Mouse (Mus musculus) right cerebral cortex, postnatal 10 days (tissue): ENCODE measurements around the gene Mical2.

Experiments
- DNase-seq, 2 experiments: peaks; one replicate each; pipeline ENCODE4 v3.0.0; 2021; ENCODE audit warnings: low spot score in 2 of 2

Mical2 gene

GRCm38 (mm10) chr7:112241211-112241944 lies 15.7 kb downstream of the Mical2 start:
- peak; percentile 77 to 82 for DNase-seq

DNA sequence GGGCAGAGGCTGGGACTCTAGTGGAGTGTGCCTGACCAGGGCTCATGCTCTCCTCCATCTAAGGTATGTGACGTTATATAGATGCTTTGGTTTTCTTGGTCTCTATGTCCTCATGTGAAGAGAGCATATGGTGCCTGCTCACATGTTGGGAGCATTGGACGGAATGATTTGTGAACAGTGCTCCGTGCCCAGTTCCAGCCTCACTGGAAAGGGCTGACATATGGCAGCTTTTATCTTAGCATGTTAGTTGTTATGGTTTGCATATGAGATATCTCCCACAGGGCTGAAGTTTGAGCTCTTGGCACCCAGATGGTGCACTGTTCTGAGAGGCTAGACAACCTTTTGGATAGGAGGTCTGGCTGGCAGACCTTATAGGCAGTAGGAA lies 16.3 kb downstream of the Mical2 start:
- DNase-seq, result peak in 1 of 2 experiments; percentile 62

DNA sequence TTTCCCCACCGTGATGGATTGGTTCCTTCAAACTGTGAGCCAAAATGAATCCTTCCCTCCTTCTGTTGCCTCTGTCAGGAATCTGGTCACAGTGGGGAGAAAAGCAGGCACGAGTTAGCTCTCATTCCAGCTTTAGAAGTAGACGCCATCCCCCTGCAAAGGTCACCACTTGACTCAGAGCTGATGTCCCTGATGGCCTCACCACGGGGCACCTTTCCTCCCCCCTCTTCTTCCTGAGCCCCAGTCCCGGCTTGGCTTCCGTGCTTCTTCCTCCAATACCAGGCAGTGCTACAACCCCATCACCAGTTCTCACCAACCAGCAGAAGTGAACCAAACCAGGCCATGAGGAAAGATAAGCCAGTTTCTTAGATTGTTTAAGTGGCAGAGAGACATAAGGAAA lies 16.9 kb downstream of the Mical2 start:
- no peak for DNase-seq

DNA sequence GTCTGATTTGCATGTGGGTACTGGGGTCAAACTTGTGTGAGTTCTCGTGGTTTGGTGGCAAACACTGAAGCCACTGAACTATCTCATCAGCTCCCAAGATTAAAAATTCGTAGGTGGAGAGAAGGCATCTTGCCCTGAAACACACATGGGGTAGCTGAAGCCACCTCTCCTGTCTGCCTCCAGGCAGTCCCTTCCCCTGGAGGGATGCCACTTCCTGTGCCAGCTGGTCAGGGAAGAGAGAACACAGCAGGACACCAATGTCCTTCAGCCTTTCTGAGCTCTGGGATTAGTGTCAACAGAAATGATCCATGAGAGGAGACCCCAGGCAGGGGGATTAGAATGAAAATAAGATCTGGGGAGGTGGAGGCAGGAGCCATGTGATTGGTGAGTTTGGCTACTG lies 18.4 kb downstream of the Mical2 start:
- DNase-seq, result no peak

- no peak for DNase-seq
Measured at GRCm38 (mm10) chr7:112244683-112245082, 19.0 kb downstream of the Mical2 start.

DNA sequence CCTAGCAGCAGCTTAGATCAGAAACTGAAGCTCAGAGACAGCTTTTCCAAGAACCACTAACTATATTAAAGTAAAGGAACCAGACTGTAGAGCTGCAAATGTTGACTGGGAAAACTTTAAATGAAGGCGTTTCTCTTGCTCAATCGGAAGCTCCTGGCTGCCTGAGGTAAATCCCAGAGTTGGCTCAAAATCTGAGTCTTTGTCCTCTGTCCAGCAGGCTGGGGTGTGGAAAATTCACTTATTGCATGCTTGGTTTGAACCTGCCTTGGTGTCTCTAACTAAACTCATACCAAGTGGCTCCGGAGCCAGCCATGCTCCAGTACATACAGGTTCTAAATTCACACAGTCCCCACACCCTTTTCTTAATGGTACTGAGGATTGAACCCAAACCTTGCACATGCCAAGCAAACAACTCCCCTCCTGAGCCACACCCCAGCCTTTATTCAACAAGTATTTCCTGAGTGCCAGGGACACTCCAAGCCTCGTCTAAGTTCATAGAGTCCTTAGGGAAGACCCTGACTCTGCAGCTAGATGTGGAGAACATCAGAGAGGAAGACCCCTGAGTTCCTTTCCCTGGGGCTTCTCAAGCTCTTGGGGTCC lies 20.3 kb downstream of the Mical2 start:
- DNase-seq, result no peak

DNA sequence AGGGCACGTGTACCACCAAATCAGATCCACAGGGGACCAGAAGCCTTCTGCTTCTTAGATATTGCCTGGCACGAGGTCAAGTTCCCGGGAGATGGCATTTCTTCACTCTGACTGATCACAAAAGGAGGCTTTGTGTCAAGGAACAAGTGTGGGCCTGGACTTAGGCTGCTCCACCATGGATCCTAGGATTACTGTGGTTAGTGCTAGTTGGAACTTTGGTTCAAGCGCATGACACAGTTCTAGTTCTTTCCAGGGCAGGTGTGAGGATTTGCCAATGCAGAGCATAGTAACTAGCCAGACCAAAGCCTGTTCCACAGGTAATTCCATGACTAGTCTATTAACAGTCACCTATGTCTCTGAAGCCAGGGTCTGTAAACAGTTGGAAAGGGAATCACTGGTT lies 20.8 kb downstream of the Mical2 start:
- DNase-seq, result no peak

DNA sequence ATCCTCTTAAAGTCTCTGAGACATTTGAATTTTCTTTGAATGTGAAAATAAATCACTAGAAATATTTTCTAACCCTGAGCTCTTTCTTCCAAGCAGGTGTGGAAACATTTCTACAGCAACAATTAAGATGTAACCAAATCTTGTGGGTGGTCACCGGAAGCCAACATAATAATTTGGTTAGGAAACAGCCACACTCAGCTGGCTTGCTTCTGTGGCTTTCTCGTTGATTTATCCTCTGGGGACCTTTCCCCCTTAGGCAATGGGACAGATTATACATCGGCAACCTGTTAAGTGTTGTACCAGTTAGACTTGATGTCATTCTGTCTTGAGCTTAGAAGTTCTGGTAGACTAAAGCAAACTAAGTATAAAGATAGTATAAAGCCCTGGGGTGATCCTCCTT lies 22.2 kb downstream of the Mical2 start:
- DNase-seq, result no peak

GRCm38 (mm10) chr7:112249476-112249875 lies 23.8 kb downstream of the Mical2 start:
- no peak for DNase-seq

DNA sequence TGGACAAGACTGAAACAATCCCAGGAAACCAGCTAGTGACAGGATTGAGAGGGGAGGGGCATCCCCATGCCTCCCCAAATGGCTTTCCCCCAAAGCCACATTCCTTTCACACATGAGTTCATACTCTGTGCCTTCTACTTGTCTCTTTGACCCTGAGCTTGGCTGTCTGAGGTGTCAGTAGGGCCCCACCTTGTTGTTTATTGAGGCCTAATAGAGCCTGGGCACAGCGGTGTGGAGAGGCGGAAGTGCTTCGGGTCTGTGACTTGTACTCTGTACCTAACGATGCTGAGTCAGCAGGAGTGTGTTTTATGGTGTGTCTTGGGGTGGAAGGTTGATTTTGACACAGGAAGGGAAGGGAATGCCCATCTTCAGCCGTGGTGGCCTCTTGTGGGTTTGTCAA lies 26.4 kb downstream of the Mical2 start:
- DNase-seq, result no peak

DNA sequence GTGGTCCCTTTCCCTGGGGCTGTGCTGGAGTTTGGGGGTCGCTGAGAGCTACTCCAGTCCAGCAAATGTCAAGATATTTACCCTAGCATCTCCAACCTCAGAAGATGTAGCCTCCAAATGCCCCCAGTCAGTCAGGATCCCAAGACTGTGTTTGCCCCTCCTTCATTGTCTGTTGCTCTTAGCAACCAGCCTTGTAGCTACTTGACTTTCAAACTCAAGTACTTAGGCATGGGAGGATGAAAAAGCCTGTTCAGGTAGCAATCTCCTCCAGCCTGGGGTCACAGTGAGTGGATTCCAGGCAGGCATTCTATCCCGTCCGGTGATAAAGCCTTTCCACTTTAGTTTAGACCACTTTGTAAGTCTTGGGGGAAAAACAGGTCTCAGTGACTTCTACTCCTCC lies 28.6 kb downstream of the Mical2 start:
- no peak for DNase-seq

GRCm38 (mm10) chr7:112255248-112255866 lies 29.7 kb downstream of the Mical2 start:
- DNase-seq, result no peak

DNA sequence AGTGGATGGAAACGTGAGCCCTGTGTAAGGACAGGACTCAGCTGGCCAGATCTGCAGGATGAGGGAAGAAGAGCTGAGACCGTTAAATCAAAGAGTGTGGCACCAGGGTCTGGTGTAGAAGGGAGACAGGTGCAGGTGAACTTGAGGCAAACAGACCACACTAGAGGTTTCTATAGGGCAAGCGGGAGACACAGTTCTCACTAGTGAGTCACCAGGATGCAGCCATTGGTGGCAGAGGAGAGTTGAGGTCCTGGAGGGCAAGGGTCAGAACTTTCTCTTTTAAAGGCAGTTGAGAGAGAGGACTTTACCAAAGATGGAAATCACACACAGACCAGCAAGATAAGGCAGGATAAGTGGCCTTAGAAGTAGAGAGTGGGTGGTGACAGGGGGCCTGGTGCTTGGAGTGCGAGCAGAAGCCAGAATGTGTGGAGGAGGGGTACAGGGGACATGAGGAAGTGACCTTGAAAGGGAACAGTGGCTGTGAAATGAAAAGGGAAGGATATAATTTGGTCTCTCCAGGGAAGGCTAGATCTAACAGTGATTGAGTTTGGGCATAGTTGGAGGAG lies 32.8 kb downstream of the Mical2 start:
- DNase-seq, result no peak

GRCm38 (mm10) chr7:112259286-112259685 lies 33.6 kb downstream of the Mical2 start:
- no peak for DNase-seq

- no peak for DNase-seq
Measured at GRCm38 (mm10) chr7:112261121-112261520, 35.5 kb downstream of the Mical2 start.

DNA sequence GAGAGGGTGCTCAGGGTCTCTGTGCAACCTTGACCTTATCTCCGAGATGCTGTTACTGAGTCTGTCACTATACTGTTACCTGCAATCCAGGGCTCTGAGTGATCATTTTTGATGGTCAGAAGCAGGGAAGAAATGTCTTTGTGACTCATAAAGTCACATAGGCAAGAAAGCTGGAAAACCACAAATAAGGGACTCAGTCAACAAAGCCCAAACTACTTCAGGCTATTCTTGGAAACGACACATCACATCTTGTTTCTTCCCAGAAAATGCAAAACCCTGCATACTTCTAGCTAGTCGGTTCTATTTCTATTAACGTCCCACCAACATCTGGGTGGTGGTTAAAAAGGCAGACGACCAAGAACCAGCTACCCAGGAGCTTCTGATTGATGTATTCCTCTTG lies 41.6 kb downstream of the Mical2 start:
- no peak for DNase-seq

GRCm38 (mm10) chr7:112268761-112269425 lies 43.2 kb downstream of the Mical2 start:
- no peak for DNase-seq

DNA sequence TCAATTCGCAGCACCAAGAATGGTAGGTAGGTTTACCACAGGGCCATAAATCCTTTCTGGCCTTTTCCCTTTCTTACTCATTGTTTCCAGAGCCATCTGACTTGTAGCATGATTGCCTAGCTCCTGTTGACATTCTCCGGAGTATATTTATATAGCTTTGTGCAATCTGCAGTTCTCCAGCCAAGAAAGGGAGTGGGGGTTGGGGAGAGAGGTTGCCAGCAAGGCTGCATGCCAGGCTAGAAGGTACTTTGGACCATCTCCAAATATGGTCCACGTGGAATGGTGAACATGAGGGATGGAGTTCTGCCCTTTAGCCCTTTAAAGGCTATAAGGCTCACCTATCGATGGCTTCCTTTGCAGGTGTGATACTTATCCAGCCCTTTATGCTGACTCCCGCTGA lies 45.2 kb downstream of the Mical2 start:
- no peak for DNase-seq

DNA sequence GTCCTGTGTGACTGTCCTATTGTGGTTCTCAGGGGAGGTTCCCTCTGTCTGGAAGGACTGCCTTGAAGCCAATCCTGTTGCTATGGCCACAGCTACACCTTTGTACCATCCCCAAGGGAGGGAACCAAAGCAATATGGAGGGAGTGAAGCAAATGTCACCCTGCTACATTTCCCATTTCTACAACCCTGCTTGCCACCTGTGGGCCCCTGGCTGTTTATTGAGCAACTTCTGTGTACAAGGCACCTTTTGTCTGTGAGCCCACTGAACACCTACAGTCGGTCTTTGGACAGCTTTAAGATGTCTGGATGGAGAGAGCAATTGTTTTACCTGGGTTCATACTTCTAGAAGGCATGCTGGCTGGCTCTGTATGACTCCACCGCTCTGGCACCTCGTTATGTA lies 46.0 kb downstream of the Mical2 start:
- DNase-seq, result no peak

GRCm38 (mm10) chr7:112272692-112273091 lies 47.0 kb downstream of the Mical2 start:
- DNase-seq, result no peak

GRCm38 (mm10) chr7:112273451-112273850 lies 47.8 kb downstream of the Mical2 start:
- DNase-seq, result no peak

- DNase-seq, result no peak
Measured at GRCm38 (mm10) chr7:112274611-112275010, 49.0 kb downstream of the Mical2 start.
